Mouse (Mus musculus) liver, embryonic 14.5 days (tissue): ENCODE data around the gene Atp2b1. TPM values are rescaled to one million over a fixed set of nuclear protein-coding genes. Genes with fewer than 3 reads are reported as not detected.

Experiments
- ATAC-seq: fragments of 200-750 bp; cut with Nextera tagmentation; 2 replicates; pipeline ENCODE4 v1.8.0; 2017; ENCODE audit warnings: moderate number of reproducible peaks, mild to moderate bottlenecking, moderate library complexity; ENCODE audit not compliant: insufficient read depth
- DNase-seq, 3 experiments: peaks; one replicate each; pipeline ENCODE4 v3.0.0-alpha.2; 2012 to 2013; ENCODE audit warnings: low read depth in 3 of 3, low spot score in 3 of 3
- H3K27ac ChIP-seq: fragments of 300-500 bp; sonication (generic); 2 replicates; pipeline ENCODE4 v1.5.1; 2014; ENCODE audit warnings: moderate library complexity, mild to moderate bottlenecking, control low read depth, inconsistent platforms
- H3K27me3 ChIP-seq: fragments of 300-500 bp; sonication (generic); 2 replicates; pipeline ENCODE4 v1.6.1; 2014; ENCODE audit warnings: mild to moderate bottlenecking, low read length, moderate library complexity; ENCODE audit not compliant: control insufficient read depth, insufficient read depth
- H3K36me3 ChIP-seq: fragments of 300-500 bp; sonication (generic); replicated peaks from 2 replicates; pipeline ENCODE4 v1.6.1; 2014; ENCODE audit warnings: low read depth; ENCODE audit not compliant: control insufficient read depth, insufficient read depth
- H3K4me1 ChIP-seq, 2 experiments: fragments of 200-500 bp in 1 of 2; fragments of 300-500 bp in 1 of 2; sonication (generic) in 1 of 2; replicated peaks; 2 replicates each; pipeline ENCODE4 v1.6.1; 2012 to 2014; ENCODE audit warnings: antibody characterized with exemption in 1 of 2, inconsistent platforms in 1 of 2, low read length in 1 of 2; ENCODE audit not compliant: control insufficient read depth in 2 of 2, insufficient read depth in 2 of 2
- H3K4me2 ChIP-seq: fragments of 300-500 bp; sonication (generic); 2 replicates; pipeline ENCODE4 v1.6.1; 2014; ENCODE audit warnings: low read depth, mild to moderate bottlenecking, control low read depth, moderate library complexity
- H3K4me3 ChIP-seq, 2 experiments: fragments of 200-500 bp in 1 of 2; fragments of 300-500 bp in 1 of 2; sonication (generic) in 1 of 2; 2 replicates each; pipeline ENCODE4 v1.5.1; 2012 to 2014; ENCODE audit warnings: low read depth in 2 of 2, low read length in 2 of 2, mild to moderate bottlenecking in 2 of 2, control low read depth in 1 of 2, inconsistent platforms in 1 of 2, moderate library complexity in 1 of 2; ENCODE audit not compliant: insufficient read depth in 1 of 2
- H3K9ac ChIP-seq: fragments of 300-500 bp; sonication (generic); replicated peaks from 2 replicates; pipeline ENCODE4 v1.6.1; 2014; ENCODE audit warnings: mild to moderate bottlenecking, control low read depth, moderate library complexity
- H3K9me3 ChIP-seq: fragments of 300-500 bp; sonication (generic); 2 replicates; pipeline ENCODE4 v1.6.1; 2016; ENCODE audit warnings: low read length, mixed read lengths; ENCODE audit not compliant: control insufficient read depth
- CTCF ChIP-seq: IDR thresholded peaks from 2 replicates; pipeline ENCODE4 v1.5.1; 2016; ENCODE audit warnings: antibody characterized with exemption, low read depth, control low read depth
- EP300 ChIP-seq: IDR thresholded peaks from 2 replicates; pipeline ENCODE4 v1.6.1; 2016; ENCODE audit warnings: antibody characterized with exemption, low read depth
- WGBS: fragments of 180-500 bp; shearing (Covaris S2); extraction: QIAGEN DNeasy Blood & Tissue Kit; methylation state at CpG from one replicate; pipeline ENCODE4 v1.1.7; 2014; ENCODE audit not compliant: insufficient replicate concordance; 5-methylcytosine and 5-hydroxymethylcytosine counted together
- polyA plus RNA-seq, 2 experiments: library from polyadenylated mRNA; depleted of rRNA in 1 of 2; stranded (reverse) in 1 of 2; unstranded in 1 of 2; fragments of >200 nt; fragmentation: Nextera tagmentation in 1 of 2; extraction: Ambion mirVana in 1 of 2; gene quantifications; 2 replicates each; pipeline versions ENCODE4 v1.2.1 to v1.2.3; 2012 to 2014

The Atp2b1 gene
- polyA plus RNA-seq, 2 experiments, result 7.4 to 27.6 TPM

DNA sequence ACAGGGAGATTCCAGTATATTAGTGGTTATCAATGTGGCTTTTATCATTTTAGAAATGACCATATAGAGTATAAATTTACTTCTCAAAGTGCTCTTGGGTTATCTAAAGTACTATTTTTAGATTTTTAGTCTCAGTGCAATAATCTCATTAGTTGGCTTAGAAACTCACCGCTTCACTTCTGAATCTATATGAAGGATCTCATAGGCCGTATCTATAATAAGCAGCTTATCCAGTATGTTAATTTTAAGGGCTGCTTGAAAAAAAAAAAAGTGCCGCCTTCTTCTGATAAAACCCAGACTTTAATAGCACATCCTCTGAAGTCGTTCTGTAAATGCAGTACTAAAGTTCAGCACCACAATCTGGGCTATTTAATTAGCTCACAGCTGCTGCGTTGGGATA, 12.7 kb upstream of the Atp2b1 start:
- ATAC-seq, result no peak
- no peaks in the 10 kb centered on the region for H3K36me3 ChIP-seq
- peak overlapping the region; percentile 34; the same call in 1 of the 2 replicates for H3K27ac ChIP-seq
- peak overlapping the region; percentile 9; the same call in 1 of the 2 replicates for H3K4me2 ChIP-seq
- H3K4me1 ChIP-seq, result peaks cover 21 to 26% of the 10 kb centered on the region in 2 experiments
- no peak; the same call in 1 of the 2 replicates for TF ChIP-seq EP300
- TF ChIP-seq CTCF, result no peak
- H3K9ac ChIP-seq, result no peak overlapping the region
- no peaks in the 10 kb centered on the region for H3K9me3 ChIP-seq
- WGBS, result 35% methylated on average over 5 of the region's 5 CpGs
- no peak overlapping the region for H3K4me3 ChIP-seq
- DNase-seq, result no peak
- H3K27me3 ChIP-seq, result no peaks in the 10 kb centered on the region

DNA sequence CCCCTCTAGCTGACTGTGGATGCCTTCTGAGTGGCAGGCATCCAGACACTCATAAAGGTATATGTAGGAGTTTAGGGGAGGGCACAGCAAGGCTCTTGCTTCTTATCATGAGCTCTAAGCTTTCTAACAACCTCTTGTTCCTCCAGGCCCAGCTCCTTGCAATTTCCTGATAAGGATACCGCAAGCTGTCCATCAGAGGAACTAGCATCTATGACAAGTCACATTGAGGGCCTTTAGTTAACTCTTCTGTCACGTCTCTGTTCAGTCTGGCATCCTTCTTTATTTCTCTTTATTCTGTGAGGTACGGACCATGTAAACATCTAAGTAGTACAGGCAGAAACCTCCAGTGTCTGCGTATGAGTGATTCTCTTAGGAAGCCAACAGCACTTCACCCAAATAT, 8.2 kb upstream of the Atp2b1 start:
- H3K36me3 ChIP-seq, result no peaks in the 10 kb centered on the region
- H3K4me3 ChIP-seq, result peak overlapping the region; percentile 8 to 13; a peak in 2 of 4 replicates
- 11% methylated on average over 4 of the region's 4 CpGs for WGBS
- peak overlapping the region; percentile 59 for H3K9ac ChIP-seq
- H3K4me1 ChIP-seq, result peaks cover 33 to 37% of the 10 kb centered on the region in 2 experiments
- TF ChIP-seq EP300 (peak; percentile 94), CTCF (no peak)
- peak; percentile 85 to 88 (median 87) for DNase-seq
- no peaks in the 10 kb centered on the region for H3K27me3 ChIP-seq
- ATAC-seq, result peak; percentile 97
- peak overlapping the region; percentile 92 for H3K27ac ChIP-seq
- no peaks in the 10 kb centered on the region for H3K9me3 ChIP-seq
- H3K4me2 ChIP-seq, result peak overlapping the region; percentile 65

DNA sequence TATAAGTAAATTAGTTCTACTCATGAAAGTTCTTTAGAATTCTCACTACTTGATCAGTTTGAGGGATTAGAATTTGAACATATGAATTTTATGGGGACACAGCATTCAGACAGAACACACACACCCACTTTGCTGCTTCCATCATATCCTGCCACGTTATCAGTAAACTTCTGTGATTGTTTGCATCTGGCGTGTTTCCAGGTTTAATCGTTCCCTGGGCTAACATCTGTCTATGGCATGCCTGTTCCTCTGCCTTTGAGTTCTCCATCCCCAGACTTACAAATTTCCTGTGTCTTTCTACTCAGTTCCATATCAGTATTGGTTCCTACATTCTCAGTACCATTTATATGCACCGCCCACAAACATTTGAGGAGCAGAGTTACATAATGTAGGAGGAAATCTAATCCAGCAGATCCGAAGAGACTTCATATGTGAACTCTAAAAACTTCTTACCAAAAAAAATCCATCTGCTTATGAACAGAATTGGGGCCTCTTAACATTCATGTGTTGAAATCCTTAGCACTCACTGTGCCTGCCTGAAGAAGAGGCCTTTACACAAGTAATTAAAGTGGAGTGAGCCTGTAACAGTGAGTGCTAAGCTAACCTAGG, 7.2 kb upstream of the Atp2b1 start:
- peaks cover 28 to 33% of the 10 kb centered on the region in 2 experiments for H3K4me1 ChIP-seq
- no peak overlapping the region; the same call in 1 of the 2 replicates for H3K9ac ChIP-seq
- peak overlapping the region; percentile 92 for H3K27ac ChIP-seq
- no peaks in the 10 kb centered on the region for H3K27me3 ChIP-seq
- 36% methylated on average over 5 of the region's 5 CpGs for WGBS
- peak; percentile 70 to 74 (median 71) for DNase-seq
- peak; percentile 56; the same call in 1 of the 2 replicates for ATAC-seq
- TF ChIP-seq EP300 (peak; percentile 73), CTCF (no peak)
- H3K36me3 ChIP-seq, result no peaks in the 10 kb centered on the region
- H3K4me3 ChIP-seq, result no peak overlapping the region
- H3K9me3 ChIP-seq, result no peaks in the 10 kb centered on the region
- H3K4me2 ChIP-seq, result peak overlapping the region; percentile 65

DNA sequence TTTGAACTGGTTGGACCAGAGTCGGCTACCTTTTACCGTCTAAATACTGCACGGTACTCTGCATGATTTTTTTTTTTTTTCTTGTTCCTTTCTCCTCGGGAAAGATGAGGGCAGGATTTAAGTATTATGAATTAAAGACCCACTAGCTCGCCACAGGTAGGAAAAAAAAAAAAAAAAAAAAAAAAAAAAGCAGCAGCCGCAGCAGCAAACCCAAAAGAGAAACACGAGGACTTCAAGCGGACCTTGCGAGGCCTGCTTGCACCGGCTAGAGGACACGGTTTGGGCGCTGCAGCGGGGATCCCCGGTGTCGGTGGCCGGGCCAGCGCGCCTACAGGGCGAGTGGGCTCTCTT, 621 bp upstream of the Atp2b1 start:
- under 1% methylated on average over 19 of the region's 19 CpGs for WGBS
- DNase-seq, result no peak

DNA sequence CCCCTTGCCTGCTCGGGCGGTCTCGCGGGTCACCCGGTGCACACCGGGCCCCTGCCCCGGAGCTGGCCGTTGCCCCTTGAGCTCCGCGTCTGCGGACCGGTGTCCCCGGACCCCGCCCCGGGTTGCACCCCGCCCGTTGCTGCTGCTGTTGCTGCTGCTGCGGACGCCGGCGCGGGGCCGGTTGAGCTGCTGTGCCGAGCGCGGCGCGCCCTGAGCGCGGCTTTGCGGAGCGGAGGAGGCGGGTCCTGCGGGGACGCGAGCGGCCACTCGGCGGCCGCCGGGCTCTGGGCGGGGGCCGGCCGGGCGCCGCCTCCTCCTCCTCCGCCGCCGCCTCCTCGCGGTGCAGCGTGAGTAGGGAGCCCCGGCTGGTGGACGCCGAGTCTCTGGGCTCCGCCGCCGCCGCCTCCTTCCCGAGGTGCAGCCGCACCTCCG, 620 bp downstream of the Atp2b1 start:
- peak; percentile 69 to 76 (median 75) for DNase-seq
- Histone ChIP-seq H3K9me3 (no peaks in the 10 kb centered on the region), H3K4me1 (peaks cover 6 to 10% of the 10 kb centered on the region in 2 experiments), H3K4me3 (peak overlapping the region; percentile 62 to 85), H3K9ac (peak overlapping the region; percentile 91), H3K27me3 (no peaks in the 10 kb centered on the region), H3K4me2 (peak overlapping the region; percentile 100), H3K27ac (peak overlapping the region; percentile 82), H3K36me3 (no peaks in the 10 kb centered on the region)
- peak; percentile 81 for ATAC-seq
- under 1% methylated on average over 40 of the region's 62 CpGs for WGBS
- TF ChIP-seq CTCF, result peak; percentile 47
- TF ChIP-seq EP300, result no peak

More for the DNA sequence above, 621 bp upstream of the Atp2b1 start:
- peak overlapping the region; percentile 91 for H3K9ac ChIP-seq
- H3K4me1 ChIP-seq, result peaks cover 6 to 9% of the 10 kb centered on the region in 2 experiments
- peak overlapping the region; percentile 85 for H3K4me3 ChIP-seq
- no peaks in the 10 kb centered on the region for H3K36me3 ChIP-seq
- H3K4me2 ChIP-seq, result peak overlapping the region; percentile 70
- TF ChIP-seq CTCF (no peak), EP300 (no peak)
- no peaks in the 10 kb centered on the region for H3K27me3 ChIP-seq
- no peaks in the 10 kb centered on the region for H3K9me3 ChIP-seq
- H3K27ac ChIP-seq, result peak overlapping the region; percentile 82
- no peak for ATAC-seq
